Mouse (Mus musculus) heart, adult 2 months (tissue): Measurements from ENCODE around the gene Fbxo44. TPM values are rescaled to one million over a fixed set of nuclear protein-coding genes. Genes with fewer than 3 reads are reported as not detected.
A peak's percentile ranks its signal among the peaks of the same experiment; 100 is the strongest.
"Not testable (repeated sequence)": the region's sequence is repeated elsewhere in the genome, so short reads cannot be mapped to it uniquely, and the experiment has no call there.

Source experiments
- DNase-seq, 2 experiments: peaks; one replicate each; pipeline ENCODE4 v3.0.0; 2021
- H3K27ac ChIP-seq: fragments of 200-600 bp; 2 replicates; pipeline ENCODE4 v1.8.1; 2022
- H3K27me3 ChIP-seq: fragments of 200-500 bp; 2 replicates; pipeline ENCODE4 v1.6.1; 2012; ENCODE audit warnings: mild to moderate bottlenecking, low read length, inconsistent platforms, mixed read lengths; ENCODE audit not compliant: control insufficient read depth, insufficient read depth
- H3K36me3 ChIP-seq: fragments of 200-500 bp; 2 replicates; pipeline ENCODE4 v1.6.1; 2012; ENCODE audit warnings: low read length, inconsistent platforms; ENCODE audit not compliant: control insufficient read depth, insufficient read depth
- H3K4me1 ChIP-seq: fragments of 200-500 bp; 2 replicates; pipeline ENCODE4 v1.6.1; 2011; ENCODE audit warnings: low read length; ENCODE audit not compliant: control insufficient read depth, insufficient read depth
- H3K4me3 ChIP-seq: fragments of 200-600 bp; 2 replicates; pipeline ENCODE4 v1.8.1; 2022
- H3K79me2 ChIP-seq: fragments of 200-500 bp; replicated peaks from 2 replicates; pipeline ENCODE4 v1.6.1; 2012; ENCODE audit warnings: mild to moderate bottlenecking, inconsistent platforms, low read length, moderate library complexity, mixed read lengths; ENCODE audit not compliant: control insufficient read depth, insufficient read depth
- H3K9ac ChIP-seq: fragments of 200-500 bp; 2 replicates; pipeline ENCODE4 v1.6.1; 2012; ENCODE audit warnings: low read depth, mild to moderate bottlenecking, control low read depth, inconsistent platforms, low read length, mixed read lengths
- CTCF ChIP-seq: fragments of 200-600 bp; IDR thresholded peaks from 2 replicates; pipeline ENCODE4 v1.8.1; 2022; ENCODE audit warnings: antibody characterized with exemption, mild to moderate bottlenecking, moderate library complexity
- EP300 ChIP-seq: fragments of 200-500 bp; IDR thresholded peaks from 2 replicates; pipeline ENCODE4 v1.6.1; 2011; ENCODE audit warnings: low read depth, low read length, control low read depth; ENCODE audit not compliant: insufficient read depth
- POLR2A ChIP-seq: fragments of 200-500 bp; IDR thresholded peaks from 2 replicates; pipeline ENCODE4 v1.6.1; 2011; ENCODE audit warnings: mild to moderate bottlenecking, low read depth, low read length, control low read depth; ENCODE audit not compliant: insufficient read depth
- whole genome bisulfite sequencing: fragments of 180-500 bp; shearing (Covaris S2); methylation state at CpG from one replicate; pipeline ENCODE4 v1.1.7; 2018; 5-methylcytosine and 5-hydroxymethylcytosine counted together
- intact Hi-C: fragments of 180-260 bp; cut with DNase I; formaldehyde crosslinking; loops from one replicate; pipeline ENCODE4 v1.15.1; 2025
- polyA plus RNA-seq: library from polyadenylated mRNA; depleted of rRNA; stranded (reverse); fragments of >200 nt; gene quantifications from 2 replicates; pipeline ENCODE4 v1.2.3, GENCODE M21; 2012
- total RNA-seq, 2 experiments: library from RNA; stranded (reverse); gene quantifications; 2 replicates each; pipeline ENCODE4 v1.2.3; 2021

The Fbxo44 gene
- total and polyA plus RNA-seq, 3 experiments = 18.7 to 26.7 (median 19.7) TPM

DNA sequence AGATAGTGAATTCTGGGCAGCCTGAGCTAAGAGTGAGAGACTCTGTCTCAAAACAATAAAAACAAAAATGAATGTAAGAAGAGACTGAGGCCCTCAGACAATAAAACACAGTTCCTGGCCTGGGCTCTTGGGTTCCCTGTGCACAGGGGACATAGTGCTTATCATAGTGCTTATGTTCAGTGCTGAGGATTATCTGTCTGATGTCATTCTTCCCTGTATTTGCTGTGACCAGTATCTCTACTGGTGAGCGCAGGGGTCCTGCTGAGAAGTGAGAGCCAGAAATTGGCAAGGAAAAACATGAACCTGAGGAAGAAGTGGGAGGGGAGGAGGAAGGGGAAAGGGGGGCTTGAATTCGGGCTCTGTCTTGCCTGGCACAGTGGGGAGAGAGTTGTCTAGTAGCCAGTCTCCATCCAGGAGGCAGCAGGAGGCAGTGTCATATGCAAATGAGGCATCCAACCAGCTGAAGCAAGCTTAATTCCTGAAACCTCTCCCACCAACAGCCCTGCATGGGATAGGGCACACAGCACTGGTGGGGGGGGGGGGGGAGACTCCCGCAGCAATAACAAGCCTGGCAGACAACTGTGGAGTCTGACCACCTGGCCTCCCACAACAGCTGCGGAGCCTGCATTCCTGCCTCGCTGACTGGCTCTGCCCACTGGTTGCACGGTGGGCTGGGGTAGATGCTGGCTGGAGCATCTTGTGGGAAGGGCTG is 38.1 kb downstream of the Fbxo44 start:
- intact Hi-C loops = no loop called here
- Histone ChIP-seq H3K36me3 (no peaks in the 10 kb centered on the region), H3K27ac (no peak overlapping the region), H3K4me1 (no peaks in the 10 kb centered on the region), H3K27me3 (peaks cover 3% of the 10 kb centered on the region; the same call in 1 of the 2 replicates), H3K4me3 (no peak overlapping the region), H3K79me2 (no peaks in the 10 kb centered on the region), H3K9ac (no peak overlapping the region)
- DNase-seq = no peak
- no peak for TF ChIP-seq POLR2A
- no peak for TF ChIP-seq EP300
- TF ChIP-seq CTCF = no peak
- 19% methylated on average over 6 of the region's 6 CpGs for WGBS

DNA sequence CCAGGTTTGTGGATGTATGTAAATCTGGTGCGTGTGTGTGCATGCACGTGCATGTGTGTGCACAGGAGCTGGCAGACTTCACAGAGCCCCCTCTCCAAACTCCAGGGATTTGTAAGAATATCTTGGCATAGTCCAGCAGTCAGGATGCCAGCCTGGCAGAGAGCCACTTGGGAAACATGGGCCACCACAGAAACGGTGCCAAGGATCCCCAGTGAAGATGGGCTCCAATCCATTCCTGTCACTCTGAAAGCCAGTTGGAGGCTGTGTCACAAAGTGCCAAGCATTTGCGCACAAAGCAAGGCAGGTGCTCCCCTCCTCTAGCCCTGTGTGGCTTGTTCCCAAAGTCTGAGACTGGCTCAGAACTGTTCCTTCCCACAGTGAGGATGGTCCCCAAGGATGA is 38.9 kb downstream of the Fbxo44 start:
- Histone ChIP-seq H3K4me3 (no peak overlapping the region), H3K79me2 (no peaks in the 10 kb centered on the region), H3K36me3 (no peaks in the 10 kb centered on the region), H3K27me3 (no peaks in the 10 kb centered on the region), H3K9ac (no peak overlapping the region), H3K4me1 (no peaks in the 10 kb centered on the region), H3K27ac (no peak overlapping the region)
- TF ChIP-seq CTCF (no peak), EP300 (no peak), POLR2A (no peak)
- intact Hi-C loops = no loop called here
- DNase-seq = no peak
- 57% methylated on average over 4 of the region's 4 CpGs for WGBS

DNA sequence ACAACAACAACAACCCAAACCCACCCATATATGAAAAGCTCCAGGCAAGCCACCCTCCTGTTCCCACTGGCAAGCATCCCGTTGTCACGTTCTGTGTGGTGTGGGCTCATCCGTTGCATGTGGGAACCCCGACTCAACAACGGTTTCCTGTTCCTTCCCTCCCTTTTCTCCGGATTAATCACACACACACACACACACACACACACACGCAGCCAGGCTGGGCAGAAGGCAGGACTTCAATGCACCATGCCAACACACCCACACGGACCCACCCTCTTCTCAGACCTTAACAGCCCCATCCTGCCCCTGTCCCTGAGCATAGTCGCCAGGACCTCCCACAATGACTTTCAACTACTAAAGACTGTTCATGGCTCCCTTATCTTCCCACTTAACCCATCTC is 39.7 kb downstream of the Fbxo44 start:
- no peak for DNase-seq
- Histone ChIP-seq H3K36me3 (no peaks in the 10 kb centered on the region), H3K9ac (no peak overlapping the region), H3K27ac (no peak overlapping the region), H3K4me1 (no peaks in the 10 kb centered on the region), H3K79me2 (no peaks in the 10 kb centered on the region), H3K4me3 (no peak overlapping the region), H3K27me3 (no peaks in the 10 kb centered on the region)
- intact Hi-C loops = no loop called here
- no peak for TF ChIP-seq POLR2A
- TF ChIP-seq EP300 = no peak
- TF ChIP-seq CTCF = no peak
- WGBS = 47% methylated on average over 9 of the region's 9 CpGs

DNA sequence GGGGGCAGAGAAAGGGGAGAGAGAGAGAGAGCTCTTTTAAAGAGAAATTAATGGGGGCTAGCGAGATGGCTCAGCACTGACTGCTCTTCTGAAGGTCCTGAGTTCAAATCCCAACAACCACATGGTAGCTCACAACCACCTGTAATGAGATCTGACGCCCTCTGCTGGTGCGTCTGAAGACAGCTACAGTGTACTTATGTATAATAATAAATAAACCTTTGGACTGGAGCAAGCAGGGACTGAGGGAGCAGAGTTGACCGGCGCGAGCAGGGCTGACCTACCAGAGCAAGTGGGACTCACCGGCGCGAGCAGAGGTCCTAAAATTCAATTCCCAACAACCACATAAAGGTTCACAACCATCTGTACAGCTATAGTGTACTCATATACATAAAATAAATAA is 40.7 kb downstream of the Fbxo44 start:
- TF ChIP-seq CTCF = peak; percentile 15; the same call in 1 of the 2 replicates
- H3K4me1 ChIP-seq, H3K36me3 ChIP-seq, H3K27me3 ChIP-seq, H3K4me3 ChIP-seq, DNase-seq, H3K79me2 ChIP-seq, intact Hi-C loops, H3K27ac ChIP-seq, H3K9ac ChIP-seq: not testable (repeated sequence)
- 83% methylated on average over 9 of the region's 9 CpGs for WGBS

DNA sequence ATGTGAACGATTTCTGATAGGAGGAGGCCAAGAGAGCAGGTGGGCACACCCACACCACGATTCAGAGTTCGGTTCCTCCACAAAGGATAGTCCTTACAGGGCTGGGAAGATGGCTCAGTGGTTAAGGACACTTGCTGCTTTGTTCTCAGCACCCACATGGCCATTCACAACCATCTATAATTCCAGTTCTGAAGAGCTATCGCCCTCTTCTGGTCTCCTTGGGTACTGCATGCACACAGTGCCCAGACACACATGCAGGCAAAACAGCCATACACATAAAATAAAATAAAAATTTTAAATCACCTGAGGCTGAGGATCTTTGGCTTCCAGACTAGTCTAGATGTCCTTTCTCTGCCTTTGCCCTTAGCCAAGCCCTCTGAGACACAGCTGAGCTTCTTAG is 42.9 kb downstream of the Fbxo44 start:
- H3K79me2 ChIP-seq = no peaks in the 10 kb centered on the region
- no peaks in the 10 kb centered on the region for H3K27me3 ChIP-seq
- no peak overlapping the region for H3K9ac ChIP-seq
- TF ChIP-seq CTCF (peak; percentile 41), POLR2A (no peak)
- H3K4me1 ChIP-seq = no peaks in the 10 kb centered on the region
- no peaks in the 10 kb centered on the region for H3K36me3 ChIP-seq
- no peak overlapping the region for H3K27ac ChIP-seq
- intact Hi-C loops = no loop called here
- no peak for DNase-seq
- H3K4me3 ChIP-seq = no peak overlapping the region
- 64% methylated on average over 4 of the region's 4 CpGs for WGBS

DNA sequence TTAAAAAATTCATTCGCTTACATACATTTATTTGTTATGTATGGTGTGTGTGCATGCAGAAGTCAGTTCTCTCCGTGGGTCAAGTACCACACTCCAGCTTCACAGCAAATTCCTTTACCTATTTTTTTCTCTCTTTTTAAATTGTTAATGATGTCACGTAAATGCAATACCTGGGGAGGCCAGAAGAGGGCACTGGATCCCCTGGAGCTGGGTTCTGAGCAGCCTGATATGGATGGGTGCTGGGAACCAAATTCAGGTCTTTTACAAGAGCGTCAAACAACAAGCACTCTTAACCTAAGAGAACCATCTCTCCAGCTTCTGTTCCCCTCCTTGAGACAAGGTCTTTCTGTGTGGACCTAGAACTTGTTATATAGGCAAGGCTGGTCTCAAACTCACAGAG is 43.6 kb downstream of the Fbxo44 start:
- H3K36me3 ChIP-seq = no peaks in the 10 kb centered on the region
- intact Hi-C loops = no loop called here
- 78% methylated on average over 4 of the region's 4 CpGs for WGBS
- DNase-seq = no peak
- no peak for TF ChIP-seq POLR2A
- no peak for TF ChIP-seq EP300
- TF ChIP-seq CTCF = peak; percentile 36
- H3K27me3 ChIP-seq = no peaks in the 10 kb centered on the region
- no peak overlapping the region for H3K4me3 ChIP-seq
- H3K79me2 ChIP-seq = no peaks in the 10 kb centered on the region
- H3K9ac ChIP-seq = no peak overlapping the region
- H3K27ac ChIP-seq = no peak overlapping the region
- H3K4me1 ChIP-seq = no peaks in the 10 kb centered on the region
